Mouse (Mus musculus): ENCODE data around the gene Zeb2.

DNA sequence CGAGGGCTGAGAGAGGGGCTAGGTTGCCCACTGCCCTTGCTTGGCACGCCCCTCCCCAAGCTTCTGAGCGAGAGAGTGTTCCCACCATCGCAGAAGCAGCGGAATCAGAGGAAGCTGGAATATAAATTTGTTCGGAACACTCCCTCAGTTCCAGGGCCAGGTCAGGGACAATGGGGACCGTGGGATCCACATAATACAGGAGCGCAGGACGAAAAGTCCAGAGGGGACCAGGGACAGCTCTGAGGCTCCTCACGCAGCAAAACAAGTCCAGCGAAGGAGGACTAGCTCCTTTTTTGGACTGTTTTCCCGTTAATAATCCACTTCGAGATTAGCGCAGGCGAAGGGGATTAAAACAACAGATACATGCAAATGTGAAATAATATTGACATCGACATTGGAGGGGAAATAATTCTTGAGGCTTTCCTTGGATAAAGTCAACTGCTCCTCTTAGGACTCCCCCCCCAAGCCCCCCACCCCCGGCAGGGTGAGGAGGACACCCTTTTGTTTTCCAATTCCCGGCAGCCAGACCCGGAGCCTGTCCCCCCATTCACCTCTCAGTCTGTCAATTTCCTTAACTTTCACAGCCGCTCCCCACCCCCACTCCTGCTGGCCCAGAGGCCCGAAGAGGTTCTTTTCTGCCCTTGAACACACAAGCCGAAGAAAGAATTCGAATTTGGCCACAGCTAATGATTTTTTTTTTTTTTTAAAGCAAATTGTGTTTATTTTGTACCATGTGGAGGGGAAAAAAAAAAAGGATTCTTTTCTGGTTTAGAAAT, 1.3 kb downstream of the Zeb2 start:
- TF ChIP-seq CTCF (IDR thresholded peaks at IDR 0.05; ENCODE audit: borderline replicate concordance, extremely low read depth, insufficient read depth, insufficient read length) = no peak
- TF ChIP-seq POLR2A (IDR thresholded peaks at IDR 0.05; ENCODE audit: borderline replicate concordance, extremely low read depth, insufficient read depth, insufficient read length, poor library complexity, severe bottlenecking) = no peak
